Mouse (Mus musculus) heart, adult 10 weeks (tissue): ENCODE results near the gene Pah. TPM values are rescaled to one million over a fixed set of nuclear protein-coding genes. Genes with fewer than 3 reads are reported as not detected.

Experiments used
- polyA plus RNA-seq: library from polyadenylated mRNA; stranded (reverse); fragments of 350-450 nt; fragmentation: Illumina TruSeq; extraction: RNeasy Lipid Tissue Mini Kit (QIAGEN cat#74804); gene quantifications from one replicate; pipeline ENCODE4 v1.2.3, GENCODE M21; 2014; ENCODE audit warnings: low read depth, low replicate concordance

Gene Pah
- 0.47 TPM for polyA plus RNA-seq

DNA sequence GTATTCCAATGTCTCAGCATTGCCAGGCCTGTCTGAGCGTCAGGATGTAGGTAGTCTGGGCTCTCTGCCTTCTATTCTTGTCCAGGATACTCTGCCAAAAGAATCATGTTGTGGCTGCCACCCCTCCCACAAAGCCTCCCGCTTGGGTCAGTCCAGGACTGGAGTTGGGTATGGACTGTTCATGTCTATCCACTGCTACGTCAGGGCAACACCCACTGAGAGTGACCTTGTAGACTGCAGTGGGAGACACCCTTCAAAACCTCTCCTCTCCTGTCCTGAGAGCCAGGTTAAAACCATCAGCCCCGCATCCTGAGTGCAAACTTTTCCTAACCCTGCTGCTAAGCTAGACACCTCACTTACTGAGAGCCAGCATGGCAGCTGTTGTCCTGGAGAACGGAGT lies at the start of gene Pah:
Pah (plus strand) TSS at position 150 of the 400 bp plus-strand sequence.

DNA sequence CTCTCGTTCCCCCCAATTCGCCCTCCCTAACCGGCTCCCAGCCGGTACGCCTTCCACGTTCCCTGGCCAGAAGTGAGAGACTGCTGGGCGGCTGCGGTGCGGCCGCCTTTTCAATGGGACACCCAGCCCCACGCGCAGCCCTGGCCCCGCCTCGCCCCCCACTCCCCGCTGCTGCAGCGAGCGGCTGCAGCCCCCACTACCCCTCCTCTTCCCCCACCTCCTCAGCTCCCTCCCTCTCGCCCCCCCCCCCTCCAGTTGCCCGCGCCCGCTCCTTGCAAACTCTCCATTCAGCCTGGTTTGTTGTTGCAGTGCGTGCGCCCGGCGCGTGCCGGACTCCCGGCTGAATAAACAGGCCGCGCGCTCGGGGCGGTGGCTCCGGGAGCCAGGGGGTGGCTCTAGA lies 28.0 kb upstream of the Pah start, which contains the start of gene Ascl1:
Ascl1 (minus strand) TSS at position 85 of the 400 bp plus-strand sequence.

Other genes with a start within 250 kb of the Pah start
- not detected for gene Ascl1, start 28.1 kb upstream of the Pah start, polyA plus RNA-seq